Mouse (Mus musculus) limb, embryonic 15.5 days (tissue): ENCODE data around the gene Ddx54. TPM values are rescaled to one million over a fixed set of nuclear protein-coding genes. Genes with fewer than 3 reads are reported as not detected.
A peak's percentile ranks its signal among the peaks of the same experiment; 100 is the strongest.

Experiments
- ATAC-seq: fragments of 200-750 bp; cut with Nextera tagmentation; 2 replicates; pipeline ENCODE4 v1.8.0; 2017; ENCODE audit warnings: low read depth, moderate TSS enrichment; ENCODE audit not compliant: insufficient number of reproducible peaks, low FRiP score, low TSS enrichment
- H3K27ac ChIP-seq: fragments of 300-500 bp; sonication (generic); 2 replicates; pipeline ENCODE4 v1.5.1; 2015; ENCODE audit warnings: moderate library complexity, mild to moderate bottlenecking, inconsistent platforms
- H3K27me3 ChIP-seq: fragments of 300-500 bp; sonication (generic); 2 replicates; pipeline ENCODE4 v1.6.1; 2015; ENCODE audit warnings: inconsistent platforms
- H3K36me3 ChIP-seq: fragments of 300-500 bp; sonication (generic); 2 replicates; pipeline ENCODE4 v1.6.1; 2015; ENCODE audit warnings: inconsistent platforms
- H3K4me1 ChIP-seq: fragments of 300-500 bp; sonication (generic); 2 replicates; pipeline ENCODE4 v1.6.1; 2015; ENCODE audit warnings: inconsistent platforms
- H3K4me2 ChIP-seq: fragments of 300-500 bp; sonication (generic); 2 replicates; pipeline ENCODE4 v1.6.1; 2015; ENCODE audit warnings: mild to moderate bottlenecking, inconsistent platforms
- H3K4me3 ChIP-seq: fragments of 300-500 bp; sonication (generic); 2 replicates; pipeline ENCODE4 v1.5.1; 2015; ENCODE audit warnings: mild to moderate bottlenecking, inconsistent platforms
- H3K9ac ChIP-seq: fragments of 300-500 bp; sonication (generic); 2 replicates; pipeline ENCODE4 v1.6.1; 2015; ENCODE audit warnings: inconsistent platforms
- H3K9me3 ChIP-seq: fragments of 300-500 bp; sonication (generic); 2 replicates; pipeline ENCODE4 v1.6.1; 2016; ENCODE audit warnings: inconsistent platforms
- WGBS: fragments of 180-500 bp; shearing (Covaris S2); methylation state at CpG from one replicate; pipeline ENCODE4 v1.1.7; 2015; 5-methylcytosine and 5-hydroxymethylcytosine counted together
- polyA plus RNA-seq: library from polyadenylated mRNA; unstranded; fragments of >200 nt; fragmentation: Nextera tagmentation; extraction: Ambion mirVana; gene quantifications from 2 replicates; pipeline ENCODE4 v1.2.1, GENCODE M21; 2015

The Ddx54 gene
- polyA plus RNA-seq, 1 experiment from 2014 or later, result 39.4 TPM

DNA sequence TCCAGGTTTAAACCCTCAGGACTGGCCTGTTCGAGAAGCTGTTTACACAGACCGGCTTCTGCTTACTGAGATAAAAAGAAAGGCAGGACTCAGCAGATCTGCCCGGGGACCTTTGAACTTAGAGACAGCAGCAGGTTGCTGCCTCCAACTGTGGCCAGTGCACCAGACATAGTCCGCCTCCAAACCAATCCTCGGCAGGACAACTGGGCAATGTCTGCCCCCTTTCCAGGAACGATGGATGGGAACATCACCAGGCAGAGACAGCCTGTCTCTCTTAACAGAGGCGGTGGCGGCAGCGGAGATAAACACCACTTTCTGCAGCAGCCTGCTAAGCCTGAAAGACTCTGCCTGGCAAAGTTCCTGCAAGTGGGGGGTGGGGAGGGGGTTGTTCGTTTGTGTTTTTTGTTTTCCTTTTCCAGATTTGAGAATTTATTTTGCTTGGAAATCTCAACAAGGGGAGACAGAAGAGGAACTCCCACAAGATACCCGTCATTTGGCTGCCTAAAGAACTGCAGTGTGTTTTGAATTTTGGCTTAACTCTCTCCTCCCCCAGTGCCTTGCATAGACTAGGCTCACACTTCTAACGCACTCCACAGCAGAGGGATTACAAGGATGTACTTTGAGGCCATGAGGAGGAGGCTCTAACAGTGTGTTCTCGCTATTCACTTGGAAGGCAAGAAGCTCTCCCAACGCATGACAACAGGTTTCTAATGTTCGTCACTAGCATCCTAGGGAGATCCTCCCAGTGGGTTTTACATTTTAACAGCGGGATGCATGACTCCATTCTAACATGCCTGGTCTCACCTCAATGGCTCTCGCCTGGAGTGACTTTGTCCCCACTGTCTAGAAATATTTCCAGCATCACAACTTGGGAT is 25.6 kb upstream of the Ddx54 start:
- Histone ChIP-seq H3K4me3 (peak overlapping the region; percentile 90), H3K9ac (no peak overlapping the region), H3K27ac (peak overlapping the region; percentile 33; the same call in 1 of the 2 replicates), H3K27me3 (no peaks in the 10 kb centered on the region), H3K4me2 (peak overlapping the region; percentile 91), H3K4me1 (peaks cover 37% of the 10 kb centered on the region), H3K36me3 (peaks cover 22% of the 10 kb centered on the region), H3K9me3 (no peaks in the 10 kb centered on the region)
- ATAC-seq, result no peak
- WGBS, result 20% methylated on average over 17 of the region's 17 CpGs

GRCm38 (mm10) chr5:120587616-120587926 is 25.0 kb upstream of the Ddx54 start:
- 19% methylated on average over 9 of the region's 9 CpGs for whole genome bisulfite sequencing
- no peak for ATAC-seq

DNA sequence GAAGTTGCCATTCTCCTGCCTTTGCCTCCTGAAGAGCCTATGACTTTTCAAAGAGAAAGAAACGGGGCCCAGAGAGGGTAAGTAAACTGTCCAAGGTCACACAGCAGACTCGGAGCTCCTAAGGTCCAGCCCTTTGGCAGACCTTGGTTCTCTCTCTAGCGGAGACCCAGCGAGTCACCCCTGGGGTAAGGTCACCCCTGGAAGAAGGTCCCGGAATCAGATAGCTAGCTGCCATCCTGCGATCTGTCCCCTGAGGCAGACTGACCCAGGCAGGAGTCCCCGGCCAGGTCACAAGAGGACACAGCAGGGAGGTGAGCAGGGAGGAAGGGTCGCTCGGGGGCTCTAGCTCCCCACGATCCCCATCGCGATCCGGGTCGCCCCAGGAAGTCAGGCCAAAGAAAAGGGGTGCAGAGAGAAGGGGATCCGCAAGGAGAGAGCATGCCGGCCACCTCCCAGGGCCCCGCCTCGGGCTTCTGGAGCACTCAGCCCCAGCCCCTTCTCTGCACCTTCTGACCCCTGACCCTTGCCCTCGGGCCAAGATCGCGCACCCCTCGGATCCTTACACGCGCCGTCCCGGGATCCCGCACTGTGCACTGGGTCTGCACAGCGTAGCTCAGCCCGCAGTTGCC is 24.5 kb upstream of the Ddx54 start:
- Histone ChIP-seq H3K27ac (peak overlapping the region; percentile 72), H3K27me3 (no peaks in the 10 kb centered on the region), H3K4me2 (peak overlapping the region; percentile 91), H3K9me3 (no peaks in the 10 kb centered on the region), H3K4me3 (peak overlapping the region; percentile 90), H3K4me1 (peaks cover 37% of the 10 kb centered on the region), H3K36me3 (peaks cover 19% of the 10 kb centered on the region), H3K9ac (peak overlapping the region; percentile 89)
- WGBS, result under 1% methylated on average over 28 of the region's 29 CpGs
- no peak for ATAC-seq

More at GRCm38 (mm10) chr5:120587616-120587926, 25.0 kb upstream of the Ddx54 start:
- Histone ChIP-seq H3K27ac (peak overlapping the region; percentile 2; the same call in 1 of the 2 replicates), H3K4me2 (peak overlapping the region; percentile 91), H3K4me3 (peak overlapping the region; percentile 90), H3K9ac (no peak overlapping the region), H3K36me3 (peaks cover 22% of the 10 kb centered on the region), H3K27me3 (no peaks in the 10 kb centered on the region), H3K4me1 (peaks cover 37% of the 10 kb centered on the region), H3K9me3 (no peaks in the 10 kb centered on the region)

GRCm38 (mm10) chr5:120588569-120589094 is 23.9 kb upstream of the Ddx54 start, which contains the start of the genes Tpcn1 and Iqcd:
Gene Tpcn1, minus strand, starts transcription at chr5:120588673.
Gene Iqcd, plus strand, starts transcription at chr5:120589016.
- Histone ChIP-seq H3K4me3 (peak within 1 kb of the TSS; percentile 90), H3K27ac (peak within 1 kb of the TSS; percentile 72)
- ATAC-seq, result peak; percentile 97

GRCm38 (mm10) chr5:120590356-120591010 is 22.1 kb upstream of the Ddx54 start:
- Histone ChIP-seq H3K27me3 (no peaks in the 10 kb centered on the region), H3K36me3 (no peaks in the 10 kb centered on the region), H3K9me3 (no peaks in the 10 kb centered on the region), H3K9ac (no peak overlapping the region), H3K4me1 (peaks cover 25% of the 10 kb centered on the region), H3K4me3 (no peak overlapping the region), H3K27ac (no peak overlapping the region), H3K4me2 (no peak overlapping the region)
- ATAC-seq, result no peak
- 74% methylated on average over 16 of the region's 16 CpGs for WGBS

More at GRCm38 (mm10) chr5:120588569-120589094, 23.9 kb upstream of the Ddx54 start, which contains the start of the genes Tpcn1 and Iqcd:
- no peaks in the 10 kb centered on the region for H3K27me3 ChIP-seq
- under 1% methylated on average over 35 of the region's 35 CpGs for WGBS
- H3K9me3 ChIP-seq, result no peaks in the 10 kb centered on the region
- H3K36me3 ChIP-seq, result peaks cover 13% of the 10 kb centered on the region
- peaks cover 33% of the 10 kb centered on the region for H3K4me1 ChIP-seq
- H3K9ac ChIP-seq, result peak within 1 kb of the TSS; percentile 89
- peak within 1 kb of the TSS; percentile 91 for H3K4me2 ChIP-seq

DNA sequence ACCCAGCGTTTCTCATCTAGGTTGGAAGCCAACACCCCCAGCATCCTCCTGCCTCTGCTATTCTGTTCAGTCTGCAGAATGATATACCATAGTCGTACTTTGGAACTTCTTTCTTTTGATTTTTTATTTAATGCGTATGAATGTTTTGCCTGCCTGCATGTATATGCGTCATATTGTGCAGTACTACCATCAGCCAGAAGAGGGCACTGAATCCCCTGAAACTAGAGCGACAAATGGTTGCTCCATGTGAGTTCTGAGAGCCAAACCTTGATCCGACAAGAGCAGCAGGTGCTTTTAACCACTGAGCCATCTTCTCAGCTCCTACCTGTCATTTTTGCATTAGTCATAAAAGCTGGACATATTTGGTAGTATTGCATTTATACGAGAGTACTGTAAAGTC is 20.4 kb upstream of the Ddx54 start:
- Histone ChIP-seq H3K27me3 (no peaks in the 10 kb centered on the region), H3K36me3 (no peaks in the 10 kb centered on the region), H3K27ac (no peak overlapping the region), H3K9ac (no peak overlapping the region), H3K4me3 (no peak overlapping the region), H3K4me2 (no peak overlapping the region), H3K4me1 (peaks cover 15% of the 10 kb centered on the region), H3K9me3 (no peaks in the 10 kb centered on the region)
- ATAC-seq, result no peak
- 63% methylated on average over 7 of the region's 7 CpGs for WGBS

DNA sequence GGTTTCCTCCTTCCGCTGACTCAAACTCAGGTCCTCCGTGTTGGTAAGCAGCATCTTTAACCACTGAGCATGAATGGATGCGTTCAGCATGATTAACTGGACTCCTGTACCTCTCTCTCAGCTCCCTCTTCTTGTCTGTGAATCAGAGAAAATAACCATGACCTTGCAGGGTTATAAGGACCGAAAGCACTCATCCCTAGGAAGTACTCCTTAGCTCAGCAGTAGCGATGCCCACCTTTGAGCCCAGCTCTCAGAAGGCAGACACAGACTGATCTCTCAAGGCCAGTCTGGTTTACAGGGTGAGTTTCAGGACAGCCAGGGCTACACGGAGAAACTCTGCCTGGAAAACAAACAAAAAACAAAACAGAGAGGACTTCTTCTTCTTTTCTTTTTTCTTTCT is 18.1 kb upstream of the Ddx54 start:
- Histone ChIP-seq H3K4me2 (no peak overlapping the region), H3K9me3 (no peaks in the 10 kb centered on the region), H3K4me3 (no peak overlapping the region), H3K4me1 (no peaks in the 10 kb centered on the region), H3K9ac (no peak overlapping the region), H3K27me3 (no peaks in the 10 kb centered on the region), H3K36me3 (no peaks in the 10 kb centered on the region), H3K27ac (no peak overlapping the region)
- 89% methylated on average over 6 of the region's 6 CpGs for WGBS
- no peak for ATAC-seq

- ATAC-seq, result no peak
- no peaks in the 10 kb centered on the region for H3K36me3 ChIP-seq
- no peaks in the 10 kb centered on the region for H3K4me1 ChIP-seq
- H3K4me3 ChIP-seq, result no peak overlapping the region
- H3K9ac ChIP-seq, result no peak overlapping the region
- H3K4me2 ChIP-seq, result no peak overlapping the region
- 88% methylated on average over 6 of the region's 6 CpGs for WGBS
- no peaks in the 10 kb centered on the region for H3K9me3 ChIP-seq
- H3K27ac ChIP-seq, result no peak overlapping the region
- no peaks in the 10 kb centered on the region for H3K27me3 ChIP-seq
Measured at GRCm38 (mm10) chr5:120599625-120600024, 12.9 kb upstream of the Ddx54 start.

DNA sequence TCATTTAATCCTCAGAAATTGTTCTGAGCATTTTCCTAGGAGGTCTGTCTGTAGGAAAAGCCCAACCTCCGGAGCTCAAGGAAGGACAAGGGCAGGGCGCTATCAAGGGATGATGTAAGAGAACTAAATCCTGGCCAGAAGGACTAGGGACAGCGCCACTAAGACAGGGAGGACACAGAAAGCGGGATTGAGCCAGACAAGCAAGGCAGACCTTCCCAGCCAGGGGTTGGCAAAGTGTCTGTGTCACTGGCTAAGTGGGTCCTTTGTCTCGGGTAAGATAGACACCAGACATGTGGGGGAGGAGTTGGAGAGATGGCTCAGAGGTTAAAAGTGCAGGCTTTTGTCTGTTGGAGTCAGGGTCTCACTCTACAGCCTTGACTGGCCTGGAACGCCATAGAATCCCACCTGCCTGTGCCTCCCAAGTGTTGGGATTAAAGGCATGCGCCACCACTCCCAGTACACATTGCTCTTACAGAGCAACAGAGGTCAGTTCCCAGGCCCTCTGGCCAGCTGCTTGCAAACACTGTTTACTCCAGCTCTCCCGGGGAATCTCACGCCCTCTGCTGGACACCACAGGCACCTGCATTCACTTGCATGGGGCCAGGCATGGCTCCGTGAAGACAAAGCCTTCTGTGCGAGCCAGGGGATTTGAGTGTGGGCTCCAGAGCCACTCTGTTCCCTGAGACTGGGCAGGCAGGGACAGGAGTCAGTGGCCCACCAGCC is 11.4 kb upstream of the Ddx54 start:
- H3K27ac ChIP-seq, result no peak overlapping the region
- H3K4me2 ChIP-seq, result no peak overlapping the region
- no peak for ATAC-seq
- H3K4me1 ChIP-seq, result peaks cover 5% of the 10 kb centered on the region
- H3K36me3 ChIP-seq, result no peaks in the 10 kb centered on the region
- no peak overlapping the region for H3K4me3 ChIP-seq
- WGBS, result 65% methylated on average over 11 of the region's 11 CpGs
- no peaks in the 10 kb centered on the region for H3K9me3 ChIP-seq
- no peaks in the 10 kb centered on the region for H3K27me3 ChIP-seq
- no peak overlapping the region for H3K9ac ChIP-seq

- no peaks in the 10 kb centered on the region for H3K27me3 ChIP-seq
- 88% methylated on average over 12 of the region's 12 CpGs for WGBS
- no peaks in the 10 kb centered on the region for H3K36me3 ChIP-seq
- no peak overlapping the region for H3K27ac ChIP-seq
- no peaks in the 10 kb centered on the region for H3K9me3 ChIP-seq
- ATAC-seq, result no peak
- H3K4me1 ChIP-seq, result peaks cover 5% of the 10 kb centered on the region
- H3K4me2 ChIP-seq, result no peak overlapping the region
- H3K4me3 ChIP-seq, result no peak overlapping the region
- no peak overlapping the region for H3K9ac ChIP-seq
Measured at GRCm38 (mm10) chr5:120602210-120602609, 10.3 kb upstream of the Ddx54 start.

GRCm38 (mm10) chr5:120603515-120603914 is 9.0 kb upstream of the Ddx54 start:
- no peak overlapping the region for H3K27ac ChIP-seq
- H3K9me3 ChIP-seq, result no peaks in the 10 kb centered on the region
- H3K9ac ChIP-seq, result no peak overlapping the region
- peaks cover 5% of the 10 kb centered on the region for H3K4me1 ChIP-seq
- no peaks in the 10 kb centered on the region for H3K27me3 ChIP-seq
- WGBS, result 69% methylated on average over 7 of the region's 7 CpGs
- ATAC-seq, result no peak
- H3K4me2 ChIP-seq, result no peak overlapping the region
- no peak overlapping the region for H3K4me3 ChIP-seq
- H3K36me3 ChIP-seq, result peaks cover 5% of the 10 kb centered on the region
